Mouse (Mus musculus) adrenal gland, postnatal 10 days (tissue): ENCODE measurements around the gene 1700123K08Rik. TPM values are rescaled to one million over a fixed set of nuclear protein-coding genes. Genes with fewer than 3 reads are reported as not detected.
"Not testable (repeated sequence)": the region's sequence is repeated elsewhere in the genome, so short reads cannot be mapped to it uniquely, and the experiment has no call there.

Experiments
- DNase-seq: peaks from one replicate; pipeline ENCODE4 v3.0.0; 2021; ENCODE audit warnings: mixed read lengths
- long read RNA-seq, 2 experiments: library from polyadenylated mRNA; stranded (forward); transcript quantifications; one replicate each; pipeline ENCODE4 v2.0.0; 2021
- microRNA-seq: library from miRNA; unstranded; fragments of <30 nt; microRNA quantifications from one replicate; pipeline ENCODE4 v1.2.0, GENCODE M21; 2021
- total RNA-seq, 2 experiments: library from RNA; stranded (reverse); gene quantifications; 2 replicates each; pipeline ENCODE4 v1.2.3; 2021

Gene 1700123K08Rik
- total RNA-seq: not detected
- long read RNA-seq, experiment 1: 0 reads
- long read RNA-seq, experiment 2: 0 reads

- not testable (repeated sequence) for DNase-seq
Observed at GRCm38 (mm10) chr5:138564612-138565011, at the start of gene 1700123K08Rik. Gene 1700123K08Rik (minus strand): TSS chr5:138564712.

- peak; percentile 15 for DNase-seq
Observed at GRCm38 (mm10) chr5:138587396-138587795, 22.9 kb upstream of the 1700123K08Rik start.

GRCm38 (mm10) chr5:138571623-138572022 is 7.1 kb upstream of the 1700123K08Rik start:
- DNase-seq: peak; percentile 9

- DNase-seq: no peak
Observed at GRCm38 (mm10) chr5:138552718-138553117, 11.8 kb downstream of the 1700123K08Rik start.

- DNase-seq: no peak
Observed at GRCm38 (mm10) chr5:138532491-138532890, 32.0 kb downstream of the 1700123K08Rik start.

Small RNAs within 50 kb of the gene (microRNA-seq; reads per million reads assigned to microRNA genes)
- not detected for gene Gm24082

Other genes with a start within 250 kb of the 1700123K08Rik start
- gene Pvrig, start 222.8 kb downstream of the 1700123K08Rik start, total RNA-seq: under 1 TPM in 1 of 2 experiments, not detected in 1; 0.42 TPM
- gene Zfp157, start 123.2 kb downstream of the 1700123K08Rik start, total RNA-seq: 10 to 100 TPM in 1 of 2 experiments, 1 to 10 TPM in 1; 8.6 to 13.2 TPM
- 10 to 100 TPM; 22.3 to 23.7 TPM for gene Zfp68, start 55.0 kb upstream of the 1700123K08Rik start, total RNA-seq
- 1 to 10 TPM; 5.2 to 7.8 TPM for gene A430033K04Rik, start 58.1 kb upstream of the 1700123K08Rik start, total RNA-seq
- 10 to 100 TPM; 17.1 to 19.7 TPM for gene Fam20c, start 189.8 kb upstream of the 1700123K08Rik start, total RNA-seq